Mouse (Mus musculus) layer of hippocampus, adult 8-10 months (tissue): ENCODE data around the gene Snx11. TPM values are rescaled to one million over a fixed set of nuclear protein-coding genes. Genes with fewer than 3 reads are reported as not detected.

Experiments used
- total RNA-seq, 4 experiments: library from RNA; stranded (reverse); gene quantifications; 2 replicates each; pipeline ENCODE4 v1.2.4; 2022

Gene Snx11
- total RNA-seq, 4 experiments from 2014 or later = 43.8 to 60.8 (median 54.1) TPM

Other genes with a start within 250 kb of the Snx11 start
- gene Cbx1, start 11.6 kb upstream of the Snx11 start, total RNA-seq = 10 to 100 TPM; 40.1 to 52.0 (median 44.0) TPM
- gene Nfe2l1, start 52.4 kb upstream of the Snx11 start, total RNA-seq = 100 to 1,000 TPM; 234 to 271 (median 260) TPM
- 10 to 100 TPM in 2 of 4 experiments, 1 to 10 TPM in 2; 8.2 to 11.6 (median 9.5) TPM for gene Copz2, start 72.3 kb upstream of the Snx11 start, total RNA-seq
- gene Cdk5rap3, start 138.9 kb upstream of the Snx11 start, total RNA-seq = 10 to 100 TPM; 33.9 to 49.1 (median 44.8) TPM
- not detected for gene Prr15l, start 150.5 kb upstream of the Snx11 start, total RNA-seq
- 10 to 100 TPM; 38.1 to 41.5 (median 39.6) TPM for gene Pnpo, start 166.4 kb upstream of the Snx11 start, total RNA-seq
- gene Sp2, start 205.4 kb upstream of the Snx11 start, total RNA-seq = 10 to 100 TPM in 3 of 4 experiments, 1 to 10 TPM in 1; 9.6 to 14.2 (median 11.8) TPM
- 1 to 10 TPM in 3 of 4 experiments, under 1 TPM in 1; 0.83 to 1.7 (median 1.5) TPM for gene Sp6, start 235.8 kb upstream of the Snx11 start, total RNA-seq